Mouse (Mus musculus): Measurements from ENCODE around the gene Nfyc. TPM values are rescaled to one million over a fixed set of nuclear protein-coding genes. Genes with fewer than 3 reads are reported as not detected.

Nfyc gene
- polyA plus RNA-seq (2012; rRNA removed), result 105 and 161 TPM in 2 replicates

- Histone ChIP-seq H3K4me3 (ENCODE audit: extremely low read depth, insufficient read depth, insufficient read length) (no peak within 1 kb of the TSS), H3K4me1 (ENCODE audit: control insufficient read depth, insufficient read depth, insufficient read length) (no peaks in the 10 kb centered on the region), H3K36me3 (ENCODE audit: control insufficient read depth, insufficient read depth, low read length) (no peaks in the 10 kb centered on the region), H3K27ac (ENCODE audit: insufficient read depth, low read length) (no peak within 1 kb of the TSS), H3K27me3 (ENCODE audit: control insufficient read depth, insufficient read depth, low read length) (no peaks in the 10 kb centered on the region)
- DNase-seq (ENCODE audit: low read depth in 1 of 2, low spot score in 2 of 2), result no peak
- WGBS, result 93% methylated on average over 4 of the region's 4 CpGs
- TF ChIP-seq POLR2A (IDR thresholded peaks at IDR 0.05; ENCODE audit: low read depth, low read length) (no peak), CTCF (IDR thresholded peaks at IDR 0.05; ENCODE audit: extremely low read depth, insufficient read depth, insufficient read length, insufficient replicate concordance) (no peak)
These were observed at the start of gene Nfyc for GRCm38 (mm10) chr4:120831472-120831871. TSS of gene Nfyc (minus strand) at chr4:120831572.

- Histone ChIP-seq H3K4me1 (ENCODE audit: control insufficient read depth, insufficient read depth, insufficient read length) (no peaks in the 10 kb centered on the region), H3K4me3 (ENCODE audit: extremely low read depth, insufficient read depth, insufficient read length) (no peak overlapping the region), H3K27me3 (ENCODE audit: control insufficient read depth, insufficient read depth, low read length) (no peaks in the 10 kb centered on the region), H3K27ac (ENCODE audit: insufficient read depth, low read length) (no peak overlapping the region), H3K36me3 (ENCODE audit: control insufficient read depth, insufficient read depth, low read length) (no peaks in the 10 kb centered on the region)
- WGBS, result 30% methylated on average over 6 of the region's 6 CpGs
- no peak for TF ChIP-seq CTCF (IDR thresholded peaks at IDR 0.05; ENCODE audit: extremely low read depth, insufficient read depth, insufficient read length, insufficient replicate concordance)
- no peak for TF ChIP-seq POLR2A (IDR thresholded peaks at IDR 0.05; ENCODE audit: low read depth, low read length)
- no peak for DNase-seq (ENCODE audit: low read depth in 1 of 2, low spot score in 2 of 2)
These were observed 49.5 kb upstream of the Nfyc start for GRCm38 (mm10) chr4:120880731-120881432.

- 72% methylated on average over 4 of the region's 4 CpGs for WGBS
- no peak overlapping the region for H3K4me3 ChIP-seq (ENCODE audit: extremely low read depth, insufficient read depth, insufficient read length)
These were observed 48.0 kb upstream of the Nfyc start for GRCm38 (mm10) chr4:120879386-120879785.

DNA sequence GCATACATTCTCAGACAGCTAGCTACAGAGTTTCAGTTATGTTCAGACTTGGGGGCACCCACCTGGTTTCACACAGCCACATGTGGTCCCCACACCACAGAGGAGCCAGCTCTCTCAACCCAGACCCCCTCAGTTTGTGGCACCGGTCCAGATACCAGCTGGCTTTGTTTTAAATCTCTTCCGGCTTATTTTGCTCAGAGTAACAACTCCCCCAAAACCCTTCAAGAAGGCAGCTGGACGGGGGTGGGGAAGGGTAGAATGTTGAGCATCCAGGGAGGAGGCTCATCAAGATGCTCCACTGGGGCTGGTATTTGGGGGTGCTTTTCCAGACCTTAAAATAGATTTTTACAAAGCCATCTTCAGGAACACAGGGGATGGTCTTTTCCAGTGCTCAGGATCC is 47.4 kb upstream of the Nfyc start:
- Histone ChIP-seq H3K4me3 (ENCODE audit: extremely low read depth, insufficient read depth, insufficient read length) (no peak overlapping the region), H3K27ac (ENCODE audit: insufficient read depth, low read length) (no peak overlapping the region), H3K36me3 (ENCODE audit: control insufficient read depth, insufficient read depth, low read length) (no peaks in the 10 kb centered on the region), H3K4me1 (ENCODE audit: control insufficient read depth, insufficient read depth, insufficient read length) (no peaks in the 10 kb centered on the region), H3K27me3 (ENCODE audit: control insufficient read depth, insufficient read depth, low read length) (no peaks in the 10 kb centered on the region)
- no peak for DNase-seq (ENCODE audit: low read depth in 1 of 2, low spot score in 2 of 2)
- WGBS, result 77% methylated on average over 3 of the region's 3 CpGs
- TF ChIP-seq CTCF (IDR thresholded peaks at IDR 0.05; ENCODE audit: extremely low read depth, insufficient read depth, insufficient read length, insufficient replicate concordance) (no peak), POLR2A (IDR thresholded peaks at IDR 0.05; ENCODE audit: low read depth, low read length) (no peak)

More at GRCm38 (mm10) chr4:120879386-120879785, 48.0 kb upstream of the Nfyc start:
- no peaks in the 10 kb centered on the region for H3K4me1 ChIP-seq (ENCODE audit: control insufficient read depth, insufficient read depth, insufficient read length)
- H3K27me3 ChIP-seq (ENCODE audit: control insufficient read depth, insufficient read depth, low read length), result no peaks in the 10 kb centered on the region
- DNase-seq (ENCODE audit: low read depth in 1 of 2, low spot score in 2 of 2), result no peak
- TF ChIP-seq POLR2A (IDR thresholded peaks at IDR 0.05; ENCODE audit: low read depth, low read length) (no peak), CTCF (IDR thresholded peaks at IDR 0.05; ENCODE audit: extremely low read depth, insufficient read depth, insufficient read length, insufficient replicate concordance) (no peak)
- H3K27ac ChIP-seq (ENCODE audit: insufficient read depth, low read length), result no peak overlapping the region
- H3K36me3 ChIP-seq (ENCODE audit: control insufficient read depth, insufficient read depth, low read length), result no peaks in the 10 kb centered on the region

- Histone ChIP-seq H3K27ac (ENCODE audit: insufficient read depth, low read length) (no peak overlapping the region), H3K4me1 (ENCODE audit: control insufficient read depth, insufficient read depth, insufficient read length) (no peaks in the 10 kb centered on the region), H3K4me3 (ENCODE audit: extremely low read depth, insufficient read depth, insufficient read length) (no peak overlapping the region), H3K27me3 (ENCODE audit: control insufficient read depth, insufficient read depth, low read length) (no peaks in the 10 kb centered on the region), H3K36me3 (ENCODE audit: control insufficient read depth, insufficient read depth, low read length) (no peaks in the 10 kb centered on the region)
- no peak for TF ChIP-seq POLR2A (IDR thresholded peaks at IDR 0.05; ENCODE audit: low read depth, low read length)
- TF ChIP-seq CTCF (IDR thresholded peaks at IDR 0.05; ENCODE audit: extremely low read depth, insufficient read depth, insufficient read length, insufficient replicate concordance), result no peak
- WGBS, result 77% methylated on average over 3 of the region's 3 CpGs
- DNase-seq (ENCODE audit: low read depth in 1 of 2, low spot score in 2 of 2), result no peak
These were observed 44.6 kb upstream of the Nfyc start for GRCm38 (mm10) chr4:120875961-120876360.

DNA sequence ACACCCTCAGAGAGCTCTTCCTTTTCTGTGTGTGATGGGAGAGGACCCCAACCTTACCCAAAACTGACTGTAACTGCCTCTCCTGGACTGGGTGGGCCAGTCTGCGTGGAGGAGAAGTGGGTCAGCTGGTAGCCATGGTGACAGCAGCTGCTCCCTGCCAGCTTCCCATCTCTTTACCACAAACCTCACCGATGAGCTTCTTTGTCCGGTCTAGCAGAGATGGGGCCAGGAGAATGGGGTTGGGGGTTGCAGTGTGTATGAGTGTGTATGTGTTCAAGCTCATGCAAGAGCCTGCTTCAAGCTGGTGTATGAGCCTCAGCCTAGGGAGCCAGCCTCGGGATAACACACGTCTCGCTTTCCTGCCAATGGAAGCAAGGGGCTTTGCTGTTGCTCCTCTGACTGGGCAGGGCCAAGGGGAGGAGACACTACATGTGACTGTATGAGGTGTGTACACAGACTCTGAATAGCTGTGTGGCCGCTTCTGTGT is 38.9 kb upstream of the Nfyc start:
- Histone ChIP-seq H3K36me3 (ENCODE audit: control insufficient read depth, insufficient read depth, low read length) (no peaks in the 10 kb centered on the region), H3K27me3 (ENCODE audit: control insufficient read depth, insufficient read depth, low read length) (no peaks in the 10 kb centered on the region), H3K4me1 (ENCODE audit: control insufficient read depth, insufficient read depth, insufficient read length) (no peaks in the 10 kb centered on the region), H3K27ac (ENCODE audit: insufficient read depth, low read length) (no peak overlapping the region), H3K4me3 (ENCODE audit: extremely low read depth, insufficient read depth, insufficient read length) (no peak overlapping the region)
- TF ChIP-seq POLR2A (IDR thresholded peaks at IDR 0.05; ENCODE audit: low read depth, low read length), result no peak
- TF ChIP-seq CTCF (IDR thresholded peaks at IDR 0.05; ENCODE audit: extremely low read depth, insufficient read depth, insufficient read length, insufficient replicate concordance), result no peak
- WGBS, result 46% methylated on average over 7 of the region's 7 CpGs
- no peak for DNase-seq (ENCODE audit: low read depth in 1 of 2, low spot score in 2 of 2)

DNA sequence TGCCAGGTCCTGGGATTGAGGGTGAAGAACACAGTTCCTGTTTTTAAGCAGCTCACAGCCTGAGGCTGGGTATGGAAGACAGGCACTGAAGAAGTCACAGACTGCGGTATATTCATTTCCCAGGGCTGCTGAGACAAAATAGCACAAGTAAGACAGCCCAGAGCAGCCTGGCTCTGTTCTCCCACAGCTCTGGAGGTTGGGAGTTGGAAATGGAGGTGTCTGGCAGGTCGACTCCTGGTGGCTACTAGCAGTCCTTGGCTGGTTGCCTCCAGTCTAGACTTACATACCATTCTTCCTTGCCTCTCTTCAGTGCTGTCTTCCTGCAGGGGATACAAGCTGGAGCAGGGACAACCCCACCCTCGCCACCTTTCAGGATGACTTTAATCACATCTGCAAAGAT is 37.6 kb upstream of the Nfyc start:
- no peaks in the 10 kb centered on the region for H3K27me3 ChIP-seq (ENCODE audit: control insufficient read depth, insufficient read depth, low read length)
- DNase-seq (ENCODE audit: low read depth in 1 of 2, low spot score in 2 of 2), result no peak
- no peaks in the 10 kb centered on the region for H3K4me1 ChIP-seq (ENCODE audit: control insufficient read depth, insufficient read depth, insufficient read length)
- no peaks in the 10 kb centered on the region for H3K36me3 ChIP-seq (ENCODE audit: control insufficient read depth, insufficient read depth, low read length)
- TF ChIP-seq POLR2A (IDR thresholded peaks at IDR 0.05; ENCODE audit: low read depth, low read length), result no peak
- TF ChIP-seq CTCF (IDR thresholded peaks at IDR 0.05; ENCODE audit: extremely low read depth, insufficient read depth, insufficient read length, insufficient replicate concordance), result no peak
- H3K27ac ChIP-seq (ENCODE audit: insufficient read depth, low read length), result no peak overlapping the region
- no peak overlapping the region for H3K4me3 ChIP-seq (ENCODE audit: extremely low read depth, insufficient read depth, insufficient read length)
- WGBS, result 75% methylated on average over 3 of the region's 3 CpGs
